Mouse (Mus musculus): ENCODE data around the gene Rbak.
A peak's percentile ranks its signal among the peaks of the same experiment; 100 is the strongest.
"Not testable (repeated sequence)": the region's sequence is repeated elsewhere in the genome, so short reads cannot be mapped to it uniquely, and the experiment has no call there.

Gene Rbak

GRCm38 (mm10) chr5:143180255-143181076 lies at the start of gene Rbak, which contains the start of gene Spdye4b:
Gene Rbak, minus strand, starts transcription at chr5:143180775.
Gene Spdye4b, plus strand, starts transcription at chr5:143181017.
- peak; percentile 95 for DNase-seq (ENCODE audit: low spot score)

DNA sequence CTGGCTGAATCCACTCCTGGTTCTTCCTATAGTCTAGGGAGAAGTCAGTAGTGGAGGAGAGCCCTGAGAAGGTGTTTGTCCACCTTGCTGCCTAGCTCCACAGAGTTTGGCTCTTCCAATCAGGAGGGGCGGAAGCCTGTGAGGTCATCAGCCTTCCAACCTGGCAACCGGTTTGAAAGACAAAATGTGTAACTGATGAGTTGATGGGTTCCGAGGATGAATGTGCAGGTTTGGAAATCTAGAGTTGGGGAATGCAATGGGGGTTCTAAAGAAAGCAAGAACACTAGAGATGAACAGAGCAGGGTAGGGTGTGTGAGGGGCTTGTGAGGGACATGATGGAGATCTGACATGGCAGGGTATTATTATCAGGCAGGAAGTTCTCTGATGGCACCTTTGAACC lies 46.2 kb upstream of the Rbak start, which contains the start of gene Spdye4a:
Gene Spdye4a (minus strand): TSS at position 101 of the 400 bp plus-strand sequence.
- no peak for DNase-seq (ENCODE audit: low spot score)

GRCm38 (mm10) chr5:143222287-143222686 lies 41.7 kb upstream of the Rbak start:
- no peak for DNase-seq (ENCODE audit: low spot score)

- no peak for DNase-seq (ENCODE audit: low spot score)
Observed at GRCm38 (mm10) chr5:143220996-143221395, 40.4 kb upstream of the Rbak start.

DNA sequence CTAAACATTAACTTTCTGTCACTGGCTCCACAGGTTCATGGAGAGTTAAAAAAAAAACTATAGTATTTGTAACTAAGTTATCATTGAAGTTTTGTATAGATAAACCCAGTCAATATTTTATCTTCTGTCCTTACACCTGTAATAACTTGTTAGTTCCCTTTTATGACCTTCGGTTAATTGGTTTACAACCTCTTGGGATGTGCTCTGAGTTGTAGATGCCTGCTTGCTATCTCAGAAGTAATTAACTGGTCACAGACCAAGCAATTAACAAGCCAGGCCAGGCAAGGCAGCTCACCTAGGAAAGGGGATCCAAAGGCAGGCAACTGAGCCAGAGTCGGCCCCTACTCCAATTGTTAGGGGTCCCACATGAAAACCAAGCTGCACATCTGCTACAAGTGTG lies 33.3 kb upstream of the Rbak start:
- no peak for DNase-seq (ENCODE audit: low spot score)

DNA sequence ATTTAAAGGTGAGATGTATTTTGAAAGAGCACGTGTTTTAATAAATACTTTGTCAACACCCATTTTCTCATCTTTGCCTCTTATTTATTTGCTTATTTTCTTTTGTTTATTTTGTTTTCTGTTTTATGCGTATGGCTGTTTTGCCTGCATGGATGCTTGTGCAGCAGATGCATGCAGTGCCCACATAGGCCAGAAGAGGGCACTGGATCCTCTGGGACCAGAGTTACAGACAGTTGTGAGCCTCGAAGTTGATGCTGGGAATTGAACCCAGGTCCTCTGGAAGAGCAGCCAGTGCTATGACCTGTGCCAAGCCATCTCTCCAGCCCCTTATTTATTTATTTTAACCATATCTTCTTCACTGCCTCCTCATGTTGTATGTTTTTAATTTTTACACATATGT lies 24.4 kb upstream of the Rbak start:
- no peak for DNase-seq (ENCODE audit: low spot score)

DNA sequence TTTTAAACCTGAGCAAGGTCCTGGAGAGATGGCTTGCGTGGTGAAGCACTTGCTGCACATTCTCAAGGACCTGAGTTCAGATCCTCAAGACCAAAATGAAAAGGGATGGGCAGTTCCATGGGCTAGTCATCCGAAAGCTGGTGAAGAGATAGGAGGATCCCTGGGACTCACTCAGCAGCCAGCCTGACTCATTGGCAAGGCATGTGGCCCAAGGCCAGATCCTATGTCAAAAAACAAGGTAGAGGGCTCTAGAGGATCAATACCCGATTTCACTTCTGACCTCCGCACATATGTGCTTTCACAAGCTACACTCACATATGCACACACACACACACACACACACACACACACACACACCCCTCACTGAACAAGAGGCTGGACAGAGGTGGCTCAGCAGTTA lies 15.9 kb upstream of the Rbak start:
- no peak for DNase-seq (ENCODE audit: low spot score)

DNA sequence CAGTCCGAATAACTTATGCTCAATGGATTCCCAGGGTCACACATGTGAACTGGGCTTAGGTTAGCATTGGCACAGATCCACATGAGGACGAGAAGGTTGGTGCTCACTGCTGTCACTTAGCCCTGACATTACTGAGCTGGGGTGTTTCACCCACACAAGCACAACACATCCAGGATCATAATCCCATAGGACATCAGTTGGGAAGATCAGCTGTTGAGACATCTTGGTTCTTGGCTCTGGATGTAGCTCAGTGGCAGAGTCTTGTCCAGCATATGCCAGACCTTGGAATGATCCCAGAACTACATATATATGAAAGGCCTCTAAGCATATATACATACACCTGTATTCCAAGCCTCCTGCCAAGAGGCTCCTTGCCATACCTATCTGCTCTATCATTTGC lies 14.6 kb upstream of the Rbak start:
- DNase-seq (ENCODE audit: low spot score) = no peak

- DNase-seq (ENCODE audit: low spot score) = not testable (repeated sequence)
Observed at GRCm38 (mm10) chr5:143194747-143195146, 14.2 kb upstream of the Rbak start.

DNA sequence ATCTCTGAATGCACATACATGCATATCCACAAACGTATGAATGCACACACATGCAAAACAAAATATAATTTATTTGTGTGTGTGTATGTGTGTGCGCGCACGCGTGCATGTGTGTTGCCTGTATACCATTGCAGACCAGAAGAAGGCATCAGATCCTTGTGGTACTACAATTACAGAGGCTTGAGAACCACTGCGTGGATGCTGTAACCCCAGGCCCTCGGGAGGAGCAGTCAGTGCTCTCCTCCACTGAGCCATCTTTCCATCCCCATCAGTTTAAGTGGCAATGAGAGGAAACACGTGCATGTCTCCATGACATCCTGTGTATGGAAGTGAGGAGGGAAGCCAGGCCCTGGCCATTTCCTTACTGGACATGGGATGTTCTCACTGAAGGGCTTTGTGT lies 12.2 kb upstream of the Rbak start:
- DNase-seq (ENCODE audit: low spot score) = no peak

GRCm38 (mm10) chr5:143188014-143188413 lies 7.4 kb upstream of the Rbak start:
- DNase-seq (ENCODE audit: low spot score) = not testable (repeated sequence)

DNA sequence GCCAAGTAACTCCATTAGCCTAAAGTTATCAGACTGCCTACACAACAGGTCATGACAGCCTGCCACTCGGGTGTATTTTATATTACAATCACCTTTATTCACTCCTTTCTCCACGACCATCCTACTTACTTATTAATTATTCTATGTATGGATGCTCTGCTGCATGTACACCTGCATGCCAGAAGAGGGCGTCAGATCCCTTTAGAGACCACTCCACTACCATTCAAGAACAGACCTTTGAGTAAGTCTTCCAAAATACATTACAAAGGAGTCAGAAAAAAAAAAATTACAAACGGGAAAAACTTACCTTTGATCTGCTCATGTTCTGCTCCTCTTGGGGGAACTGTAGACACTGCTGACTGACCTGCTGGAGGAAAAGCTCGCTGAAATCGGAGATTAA lies 1.4 kb downstream of the Rbak start:
- DNase-seq (ENCODE audit: low spot score) = no peak

DNA sequence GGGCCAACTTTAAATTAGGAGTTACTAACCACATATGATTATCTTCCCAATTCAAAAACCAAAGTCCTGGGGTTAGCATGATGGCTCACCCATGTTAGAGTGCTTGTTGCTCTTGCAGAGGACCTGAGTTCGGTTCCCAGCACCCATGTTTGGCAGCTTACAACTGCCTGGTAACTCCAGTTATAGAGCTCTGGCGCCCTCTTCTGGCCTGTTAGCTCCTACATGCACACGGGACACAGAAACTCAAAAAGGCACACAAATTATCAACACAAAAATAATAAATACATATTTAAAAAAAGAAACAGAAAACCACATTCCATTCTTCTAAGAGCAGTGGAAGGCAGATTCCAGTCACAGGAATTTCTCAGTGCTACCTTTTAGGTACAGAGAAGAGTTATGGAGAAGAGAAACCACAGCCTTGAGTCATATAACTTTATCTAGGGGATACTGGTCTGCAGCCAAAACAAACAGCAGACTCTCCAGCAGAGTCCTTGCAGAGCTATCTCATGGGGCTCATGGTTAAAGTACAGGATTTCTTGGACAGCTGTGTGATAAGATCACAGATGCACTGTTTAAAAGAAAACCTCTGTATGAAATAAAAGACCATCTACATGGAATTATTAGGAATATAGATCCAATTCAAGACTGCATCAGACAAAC lies 2.9 kb downstream of the Rbak start:
- DNase-seq (ENCODE audit: low spot score) = no peak

GRCm38 (mm10) chr5:143175970-143176369 lies 4.6 kb downstream of the Rbak start:
- no peak for DNase-seq (ENCODE audit: low spot score)

DNA sequence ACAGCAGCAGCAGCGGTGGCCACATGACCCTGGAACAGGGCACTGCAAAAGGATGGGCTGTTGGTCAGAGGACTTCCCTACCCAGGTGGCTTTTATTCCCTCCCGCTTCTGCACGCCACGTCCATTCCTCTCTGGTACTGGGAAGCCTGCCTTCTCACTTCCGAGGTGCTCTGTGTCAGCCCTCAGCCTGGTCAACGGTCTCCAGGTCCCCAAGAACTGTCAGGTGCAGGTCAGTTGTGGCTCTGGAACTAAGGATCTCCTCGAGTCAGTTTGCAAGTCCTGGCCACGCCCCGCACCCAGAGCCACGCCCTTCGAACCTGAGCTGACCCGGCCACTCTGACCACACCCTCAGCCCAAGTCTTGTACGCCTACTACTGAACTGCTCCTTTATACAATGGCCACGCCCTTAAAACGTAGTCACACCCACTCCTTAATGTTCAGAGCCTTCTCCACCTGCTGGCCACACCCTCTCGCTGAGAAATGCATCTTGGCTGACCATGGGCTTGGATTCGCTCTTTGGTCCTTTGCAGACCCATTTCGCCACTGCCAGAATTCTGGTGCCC lies 15.0 kb downstream of the Rbak start:
- no peak for DNase-seq (ENCODE audit: low spot score)

- no peak for DNase-seq (ENCODE audit: low spot score)
Observed at GRCm38 (mm10) chr5:143155534-143155933, 25.0 kb downstream of the Rbak start.

- no peak for DNase-seq (ENCODE audit: low spot score)
Observed at GRCm38 (mm10) chr5:143153756-143154155, 26.8 kb downstream of the Rbak start.

- no peak for DNase-seq (ENCODE audit: low spot score)
Observed at GRCm38 (mm10) chr5:143150044-143150443, 30.5 kb downstream of the Rbak start.

- no peak for DNase-seq (ENCODE audit: low spot score)
Observed at GRCm38 (mm10) chr5:143149536-143149935, 31.0 kb downstream of the Rbak start.

DNA sequence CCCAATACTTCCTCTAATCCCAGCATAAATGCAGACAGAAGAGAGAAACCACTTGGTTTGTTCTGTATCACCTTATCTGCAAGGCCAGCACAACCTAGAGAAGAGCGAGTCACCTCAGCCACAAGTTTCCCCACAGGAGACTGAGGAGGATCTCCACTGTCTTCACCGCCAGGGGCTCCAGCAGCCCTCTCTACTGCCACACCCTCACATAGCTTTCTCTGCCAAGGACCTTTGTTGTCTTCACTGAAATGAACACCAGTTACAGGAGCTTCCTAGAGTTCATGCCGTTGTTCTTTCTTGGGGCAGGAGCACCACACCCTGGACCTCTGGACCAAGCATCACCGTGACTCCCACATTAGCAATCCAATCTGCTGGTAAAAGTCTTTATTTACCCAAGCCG lies 31.9 kb downstream of the Rbak start:
- DNase-seq (ENCODE audit: low spot score) = no peak

GRCm38 (mm10) chr5:143147481-143147880 lies 33.1 kb downstream of the Rbak start, which contains the start of gene Olfr718-ps1:
Gene Olfr718-ps1, minus strand, starts transcription at chr5:143147581.
- DNase-seq (ENCODE audit: low spot score) = no peak

GRCm38 (mm10) chr5:143137580-143137979 lies 43.0 kb downstream of the Rbak start:
- DNase-seq (ENCODE audit: low spot score) = no peak

- no peak for DNase-seq (ENCODE audit: low spot score)
Observed at GRCm38 (mm10) chr5:143135042-143135441, 45.5 kb downstream of the Rbak start.
